Mouse (Mus musculus) heart, postnatal 25 days (tissue): ENCODE measurements around the gene Timp4. TPM values are rescaled to one million over a fixed set of nuclear protein-coding genes. Genes with fewer than 3 reads are reported as not detected.

ENCODE experiments used
- DNase-seq: peaks from one replicate; pipeline ENCODE4 v3.0.0; 2022; ENCODE audit warnings: low spot score
- intact Hi-C: fragments of 180-260 bp; cut with DNase I; formaldehyde crosslinking; loops from one replicate; pipeline ENCODE4 v1.15.1; 2025
- total RNA-seq, 2 experiments: library from RNA; stranded (reverse); gene quantifications; 2 replicates each; pipeline ENCODE4 v1.2.3; 2021

The Timp4 gene
- total RNA-seq, 2 experiments from 2014 or later: 29.7 to 32.7 TPM

GRCm38 (mm10) chr6:115212132-115212903 lies 39.7 kb downstream of the Timp4 start:
- DNase-seq: no peak
- intact Hi-C loops: no loop called here

DNA sequence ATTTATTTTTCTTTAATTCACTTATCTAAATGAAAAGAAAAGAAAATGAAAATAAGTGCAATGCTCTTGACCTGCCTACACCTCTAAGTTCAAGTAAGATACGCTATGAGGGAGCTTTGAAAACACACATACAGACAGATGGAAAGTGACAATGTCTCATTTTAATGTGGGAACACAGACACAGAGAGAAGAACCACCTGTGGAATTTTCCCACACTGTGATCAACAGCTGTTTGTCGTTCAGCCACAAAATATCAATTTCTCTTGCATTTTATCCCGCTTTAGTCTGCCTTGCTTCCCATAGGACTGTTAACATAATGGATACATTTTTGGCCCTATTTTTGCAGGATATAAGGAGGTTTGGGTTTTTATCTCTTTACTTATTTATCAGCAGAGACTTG lies 41.2 kb downstream of the Timp4 start:
- no peak for DNase-seq
- intact Hi-C loops: no loop called here

- no peak for DNase-seq
- intact Hi-C loops: no loop called here
These were observed 41.8 kb downstream of the Timp4 start for GRCm38 (mm10) chr6:115210187-115210586.

DNA sequence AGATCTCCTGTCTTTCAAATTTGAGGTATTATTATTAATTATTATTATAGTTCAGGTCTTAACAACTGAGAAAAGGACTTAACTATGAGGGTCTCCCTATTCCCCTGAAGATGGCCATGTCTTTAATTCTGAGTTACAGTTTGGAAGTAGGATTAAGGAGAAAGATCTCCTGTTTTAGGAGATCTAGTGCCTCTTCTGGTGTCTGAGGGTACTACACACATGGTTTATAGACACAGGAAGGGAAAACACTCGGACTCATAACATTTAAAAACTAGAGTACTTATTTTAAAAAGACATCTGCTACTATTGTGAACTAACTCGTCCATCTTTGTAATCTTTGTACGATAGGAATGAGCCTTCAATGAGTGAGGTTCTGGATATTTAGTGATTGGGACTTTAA lies 49.0 kb downstream of the Timp4 start:
- no peak for DNase-seq
- intact Hi-C loops: no loop called here

DNA sequence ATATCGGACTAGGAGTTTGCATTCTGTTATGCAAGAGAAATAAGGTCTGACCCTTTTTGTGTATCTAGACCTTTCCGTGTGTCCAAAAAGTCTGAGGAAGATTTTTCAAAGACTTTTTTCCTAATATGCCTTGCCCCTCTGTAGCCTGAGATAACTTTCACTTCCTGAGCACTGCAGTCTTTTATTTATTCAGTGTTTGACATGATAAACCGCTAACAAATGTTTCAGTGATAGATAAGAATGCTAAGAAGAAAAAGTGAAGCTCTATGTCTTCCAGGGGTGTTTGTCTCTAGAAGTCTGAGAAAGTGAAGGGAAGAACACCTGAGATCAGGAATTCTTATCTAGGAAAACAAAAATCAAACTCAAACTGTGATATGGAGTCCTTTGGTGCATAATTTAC lies 51.3 kb downstream of the Timp4 start:
- intact Hi-C loops: no loop called here
- DNase-seq: no peak

Other genes with a start within 250 kb of the Timp4 start
- 10 to 100 TPM; 10.1 to 10.5 TPM for gene Tamm41, start 214.3 kb downstream of the Timp4 start, total RNA-seq
- gene Syn2, start 117.3 kb downstream of the Timp4 start, total RNA-seq: 1 to 10 TPM; 4.5 to 5.8 TPM
- not detected for gene Gm17482, start 24.9 kb downstream of the Timp4 start, total RNA-seq
- gene Pparg, start 108.7 kb upstream of the Timp4 start, total RNA-seq: 10 to 100 TPM; 10.9 to 11.1 TPM